Comparison of ENCODE assay signal across 8 mouse cellular contexts in the genomic region with DNA sequence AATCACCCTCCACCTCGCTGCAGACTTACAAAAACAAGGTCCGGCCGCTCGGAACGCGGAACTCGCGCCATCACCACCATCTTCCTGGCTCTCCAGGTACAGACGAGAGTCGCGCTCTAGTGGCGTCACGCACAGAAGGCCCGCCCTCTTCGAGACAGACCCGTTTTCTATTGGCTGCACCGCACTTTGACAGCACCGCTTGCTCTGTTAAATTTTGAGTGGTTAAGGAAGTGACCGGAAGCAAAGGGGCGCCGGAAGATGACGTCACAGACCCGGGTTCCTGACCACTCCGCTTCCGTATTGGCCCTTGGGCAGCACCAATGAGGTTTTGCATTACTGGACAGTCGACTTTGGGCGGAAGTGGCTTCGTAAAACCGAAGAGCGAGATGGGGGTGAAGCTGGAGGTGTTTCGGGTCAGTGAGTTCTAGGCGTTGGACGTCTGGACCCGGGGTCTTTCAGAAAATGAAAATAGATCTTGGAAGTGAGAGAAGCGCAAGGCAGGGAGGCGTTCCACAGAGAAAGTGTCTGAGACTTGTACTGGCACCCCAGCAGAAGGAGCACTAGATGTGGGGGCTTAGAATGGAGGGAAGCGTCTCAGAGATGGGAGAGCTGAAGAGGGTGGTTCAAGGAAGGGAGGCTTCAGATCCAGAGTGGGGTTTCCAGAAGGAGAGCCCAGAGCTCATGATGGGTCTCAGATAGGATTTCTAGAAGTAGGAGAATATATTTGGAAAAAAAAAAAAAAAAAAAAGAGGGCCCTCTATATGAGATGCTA. TPM values are rescaled to one million over a fixed set of nuclear protein-coding genes. Genes with fewer than 3 reads are reported as not detected.
A peak's percentile ranks its signal among the peaks of the same experiment; 100 is the strongest.
DNase-seq lines count a peak whose midpoint lies in the region; ATAC-seq and TF ChIP-seq lines count a peak whose summit lies in the region.

TSS of gene Xab2 (minus strand) at position 118 of the 772 bp plus-strand sequence.
TSS of gene Pet100 (plus strand) at position 350 of the 772 bp plus-strand sequence.

- H3K9ac ChIP-seq in embryonic facial prominence, embryonic 13.5 days = peak within 1 kb of the TSS; percentile 79
- peak within 1 kb of the TSS; percentile 77 for H3K9ac ChIP-seq in limb, embryonic 12.5 days (replicated peaks)
- H3K9ac ChIP-seq in midbrain, embryonic 15.5 days = peak within 1 kb of the TSS; percentile 76

- peak; percentile 97 for DNase-seq in 3134 (ENCODE audit: extremely low read depth, insufficient read length, low spot score)
- DNase-seq in adrenal gland, postnatal 36 days = peak; percentile 97 to 98
- peak; percentile 99 for DNase-seq in heart, adult 18-20 months
- peak; percentile 100 for DNase-seq in kidney, adult 2 months
- DNase-seq in spleen, adult 2 months (ENCODE audit: low read depth in 1 of 2, low spot score in 2 of 2) = peak; percentile 97 to 100

- no peaks in the 10 kb centered on the region for H3K9me3 ChIP-seq in embryonic facial prominence, embryonic 13.5 days
- H3K9me3 ChIP-seq in limb, embryonic 12.5 days = no peaks in the 10 kb centered on the region
- no peaks in the 10 kb centered on the region for H3K9me3 ChIP-seq in midbrain, embryonic 15.5 days

- under 1% methylated on average over 37 of the region's 37 CpGs for whole genome bisulfite sequencing in embryonic facial prominence, embryonic 13.5 days
- WGBS in kidney, adult 2 months = under 1% methylated on average over 37 of the region's 37 CpGs
- WGBS in limb, embryonic 12.5 days = under 1% methylated on average over 37 of the region's 37 CpGs
- under 1% methylated on average over 37 of the region's 37 CpGs for WGBS in midbrain, embryonic 15.5 days
- under 1% methylated on average over 37 of the region's 37 CpGs for WGBS in spleen, adult 2 months

- peak; percentile 24 for TF ChIP-seq POLR2A in kidney, adult 2 months (IDR thresholded peaks at IDR 0.05; ENCODE audit: low read depth, low read length)
- peak; percentile 70 for TF ChIP-seq POLR2A in spleen, adult 2 months (IDR thresholded peaks at IDR 0.05; ENCODE audit: low read depth, low read length)

- H3K4me1 ChIP-seq in embryonic facial prominence, embryonic 13.5 days = peaks cover 18% of the 10 kb centered on the region
- H3K4me1 ChIP-seq in kidney, adult 2 months (ENCODE audit: control insufficient read depth, insufficient read depth, low read length) = 0 out of 2 replicates have a peak, but pooled peaks cover 9% of the 10 kb centered on the region
- peaks cover 20% of the 10 kb centered on the region for H3K4me1 ChIP-seq in limb, embryonic 12.5 days (replicated peaks)
- H3K4me1 ChIP-seq in midbrain, embryonic 15.5 days = peaks cover 23% of the 10 kb centered on the region
- H3K4me1 ChIP-seq in spleen, adult 2 months (ENCODE audit: control insufficient read depth, insufficient read depth, insufficient read length) = peaks cover 3% of the 10 kb centered on the region; the same call in 1 of the 2 replicates

- peaks cover 23% of the 10 kb centered on the region for H3K36me3 ChIP-seq in embryonic facial prominence, embryonic 13.5 days
- H3K36me3 ChIP-seq in kidney, adult 2 months (ENCODE audit: control insufficient read depth, insufficient read depth, low read length) = no peaks in the 10 kb centered on the region
- peaks cover 25% of the 10 kb centered on the region for H3K36me3 ChIP-seq in limb, embryonic 12.5 days
- peaks cover 19% of the 10 kb centered on the region for H3K36me3 ChIP-seq in midbrain, embryonic 15.5 days (replicated peaks)
- peaks cover 12% of the 10 kb centered on the region for H3K36me3 ChIP-seq in spleen, adult 2 months (ENCODE audit: control insufficient read depth, insufficient read depth, low read length)

- peak within 1 kb of the TSS; percentile 79 for H3K4me3 ChIP-seq in embryonic facial prominence, embryonic 13.5 days
- H3K4me3 ChIP-seq in kidney, adult 2 months (ENCODE audit: insufficient read depth, low read depth, low read length) = peak within 1 kb of the TSS; percentile 78
- peak within 1 kb of the TSS; percentile 87 for H3K4me3 ChIP-seq in limb, embryonic 12.5 days (replicated peaks)
- H3K4me3 ChIP-seq in midbrain, embryonic 15.5 days = peak within 1 kb of the TSS; percentile 68
- peak within 1 kb of the TSS; percentile 74 for H3K4me3 ChIP-seq in spleen, adult 2 months (ENCODE audit: extremely low read depth, insufficient read depth, insufficient read length)

- peak; percentile 95 for ATAC-seq in embryonic facial prominence, embryonic 13.5 days (ENCODE audit: insufficient number of reproducible peaks, insufficient read depth, low FRiP score, low TSS enrichment, low read depth)
- peak; percentile 97 for ATAC-seq in limb, embryonic 12.5 days (ENCODE audit: insufficient number of reproducible peaks, insufficient read depth, low FRiP score, low TSS enrichment, low read depth)
- peak; percentile 97 for ATAC-seq in midbrain, embryonic 15.5 days (replicated peaks)

- H3K4me2 ChIP-seq in embryonic facial prominence, embryonic 13.5 days = peak within 1 kb of the TSS; percentile 80
- H3K4me2 ChIP-seq in limb, embryonic 12.5 days = peak within 1 kb of the TSS; percentile 86
- H3K4me2 ChIP-seq in midbrain, embryonic 15.5 days = peak within 1 kb of the TSS; percentile 76

- no peaks in the 10 kb centered on the region for H3K27me3 ChIP-seq in embryonic facial prominence, embryonic 13.5 days
- H3K27me3 ChIP-seq in kidney, adult 2 months (replicated peaks; ENCODE audit: control insufficient read depth, insufficient read depth, low read length) = no peaks in the 10 kb centered on the region
- no peaks in the 10 kb centered on the region for H3K27me3 ChIP-seq in limb, embryonic 12.5 days
- no peaks in the 10 kb centered on the region for H3K27me3 ChIP-seq in midbrain, embryonic 15.5 days (replicated peaks)
- no peaks in the 10 kb centered on the region for H3K27me3 ChIP-seq in spleen, adult 2 months (ENCODE audit: control insufficient read depth, insufficient read depth, low read length)

- no peak for TF ChIP-seq CTCF in kidney, adult 2 months (conservative IDR thresholded peaks at IDR 0.05; ENCODE audit: insufficient read depth, insufficient read length, low read depth, low read length)
- TF ChIP-seq CTCF in spleen, adult 2 months (IDR thresholded peaks at IDR 0.05; ENCODE audit: extremely low read depth, insufficient read depth, insufficient read length, insufficient replicate concordance) = no peak

- no peak within 1 kb of the TSS for H3K27ac ChIP-seq in embryonic facial prominence, embryonic 13.5 days
- 0 out of 2 replicates have a peak within 1 kb of the TSS, but pooled peaks have one; percentile 17 for H3K27ac ChIP-seq in kidney, adult 2 months (ENCODE audit: insufficient read depth, low read depth, low read length)
- H3K27ac ChIP-seq in limb, embryonic 12.5 days = no peak within 1 kb of the TSS
- peak within 1 kb of the TSS; percentile 57 for H3K27ac ChIP-seq in midbrain, embryonic 15.5 days
- no peak within 1 kb of the TSS for H3K27ac ChIP-seq in spleen, adult 2 months (ENCODE audit: insufficient read depth, low read length)

RNA-seq across cellular contexts. Expression of gene Xab2, which starts in this region (rescaled TPM):
- total RNA-seq in adrenal gland, postnatal 36 days (2021) = 10 to 100 TPM; 36.0 to 40.7 TPM
- polyA plus RNA-seq in embryonic facial prominence, embryonic 13.5 days (2015; fragmentation: Nextera tagmentation; extraction: Ambion mirVana) = 59.2 and 62.2 TPM in 2 replicates
- 10 to 100 TPM; 14.0 to 20.3 TPM for total RNA-seq in heart, adult 18-20 months (2021)
- 44.8 and 46.2 TPM in 2 replicates for polyA plus RNA-seq in kidney, adult 2 months (2012; rRNA removed)
- 67.7 and 68.9 TPM in 2 replicates for polyA plus RNA-seq in limb, embryonic 12.5 days (2016; fragmentation: Nextera tagmentation; extraction: Ambion mirVana)
- polyA plus RNA-seq in midbrain, embryonic 15.5 days (2015; fragmentation: Nextera tagmentation; extraction: Ambion mirVana) = 54.2 and 58.7 TPM in 2 replicates
- 61.9 and 71.5 TPM in 2 replicates for polyA plus RNA-seq in spleen, adult 2 months (2012; rRNA removed)

RNA-seq across cellular contexts. Expression of gene Pet100, which starts in this region (rescaled TPM):
- total RNA-seq in adrenal gland, postnatal 36 days (2021) = 100 to 1,000 TPM; 113 to 119 TPM
- 100 and 112 TPM in 2 replicates for polyA plus RNA-seq in embryonic facial prominence, embryonic 13.5 days (2015; fragmentation: Nextera tagmentation; extraction: Ambion mirVana)
- 10 to 100 TPM; 75.5 to 95.8 TPM for total RNA-seq in heart, adult 18-20 months (2021)
- 15.6 and 27.2 TPM in 2 replicates for polyA plus RNA-seq in kidney, adult 2 months (2012; rRNA removed)
- 115 and 133 TPM in 2 replicates for polyA plus RNA-seq in limb, embryonic 12.5 days (2016; fragmentation: Nextera tagmentation; extraction: Ambion mirVana)
- 73.4 and 84.0 TPM in 2 replicates for polyA plus RNA-seq in midbrain, embryonic 15.5 days (2015; fragmentation: Nextera tagmentation; extraction: Ambion mirVana)
- polyA plus RNA-seq in spleen, adult 2 months (2012; rRNA removed) = 1.6 and 3.3 TPM in 2 replicates

Comparison
In these comparisons a context has a peak if more than half of its experiments do, and no peak if none do; other contexts are left out.
1. H3K27ac ChIP-seq: peak in kidney, adult 2 months (single experiment) and midbrain, embryonic 15.5 days (single experiment); none in embryonic facial prominence, embryonic 13.5 days (single experiment), limb, embryonic 12.5 days (single experiment) and spleen, adult 2 months (single experiment).
2. Peak in every context shown above with its lines, with median percentiles within 50 percentile points of each other: DNase-seq, ATAC-seq, H3K4me2 ChIP-seq, H3K4me3 ChIP-seq and H3K9ac ChIP-seq.